Mouse (Mus musculus) lung, embryonic 14.5 days (tissue): ENCODE measurements around the gene 0610030E20Rik. TPM values are rescaled to one million over a fixed set of nuclear protein-coding genes. Genes with fewer than 3 reads are reported as not detected.

Experiments used
- ATAC-seq: fragments of 200-750 bp; cut with Nextera tagmentation; 2 replicates; pipeline ENCODE4 v1.8.0; 2017; ENCODE audit warnings: mild to moderate bottlenecking, moderate TSS enrichment, moderate library complexity; ENCODE audit not compliant: insufficient read depth
- DNase-seq: peaks from one replicate; pipeline ENCODE4 v3.0.0-alpha.2; 2015
- H3K27ac ChIP-seq: fragments of 300-500 bp; sonication (generic); 2 replicates; pipeline ENCODE4 v1.5.1; 2014; ENCODE audit warnings: low read depth, mild to moderate bottlenecking, moderate library complexity
- H3K27me3 ChIP-seq: fragments of 300-500 bp; sonication (generic); 2 replicates; pipeline ENCODE4 v1.6.1; 2014; ENCODE audit warnings: low read length, control low read depth; ENCODE audit not compliant: insufficient read depth
- H3K36me3 ChIP-seq: fragments of 300-500 bp; sonication (generic); 2 replicates; pipeline ENCODE4 v1.6.1; 2014; ENCODE audit warnings: control low read depth; ENCODE audit not compliant: insufficient read depth
- H3K4me1 ChIP-seq: fragments of 300-500 bp; sonication (generic); 2 replicates; pipeline ENCODE4 v1.6.1; 2014; ENCODE audit warnings: antibody characterized with exemption, control low read depth; ENCODE audit not compliant: insufficient read depth
- H3K4me2 ChIP-seq: fragments of 300-500 bp; sonication (generic); 2 replicates; pipeline ENCODE4 v1.6.1; 2014; ENCODE audit warnings: mild to moderate bottlenecking
- H3K4me3 ChIP-seq: fragments of 300-500 bp; sonication (generic); 2 replicates; pipeline ENCODE4 v1.5.1; 2014; ENCODE audit warnings: low read depth, low read length
- H3K9ac ChIP-seq: fragments of 300-500 bp; sonication (generic); 2 replicates; pipeline ENCODE4 v1.6.1; 2014
- H3K9me3 ChIP-seq: fragments of 300-500 bp; sonication (generic); 2 replicates; pipeline ENCODE4 v1.6.1; 2016; ENCODE audit warnings: low read depth, low read length, control low read depth
- CTCF ChIP-seq: IDR thresholded peaks from 2 replicates; pipeline ENCODE4 v1.5.1; 2016; ENCODE audit warnings: antibody characterized with exemption, low read depth
- WGBS: fragments of 180-500 bp; shearing (Covaris S2); extraction: QIAGEN DNeasy Blood & Tissue Kit; methylation state at CpG from one replicate; pipeline ENCODE4 v1.1.7; 2014; 5-methylcytosine and 5-hydroxymethylcytosine counted together
- polyA plus RNA-seq: library from polyadenylated mRNA; unstranded; fragments of >200 nt; fragmentation: Nextera tagmentation; extraction: Ambion mirVana; gene quantifications from 2 replicates; pipeline ENCODE4 v1.2.1, GENCODE M21; 2014

The 0610030E20Rik gene
- polyA plus RNA-seq, 1 experiment from 2014 or later: 25.5 TPM

DNA sequence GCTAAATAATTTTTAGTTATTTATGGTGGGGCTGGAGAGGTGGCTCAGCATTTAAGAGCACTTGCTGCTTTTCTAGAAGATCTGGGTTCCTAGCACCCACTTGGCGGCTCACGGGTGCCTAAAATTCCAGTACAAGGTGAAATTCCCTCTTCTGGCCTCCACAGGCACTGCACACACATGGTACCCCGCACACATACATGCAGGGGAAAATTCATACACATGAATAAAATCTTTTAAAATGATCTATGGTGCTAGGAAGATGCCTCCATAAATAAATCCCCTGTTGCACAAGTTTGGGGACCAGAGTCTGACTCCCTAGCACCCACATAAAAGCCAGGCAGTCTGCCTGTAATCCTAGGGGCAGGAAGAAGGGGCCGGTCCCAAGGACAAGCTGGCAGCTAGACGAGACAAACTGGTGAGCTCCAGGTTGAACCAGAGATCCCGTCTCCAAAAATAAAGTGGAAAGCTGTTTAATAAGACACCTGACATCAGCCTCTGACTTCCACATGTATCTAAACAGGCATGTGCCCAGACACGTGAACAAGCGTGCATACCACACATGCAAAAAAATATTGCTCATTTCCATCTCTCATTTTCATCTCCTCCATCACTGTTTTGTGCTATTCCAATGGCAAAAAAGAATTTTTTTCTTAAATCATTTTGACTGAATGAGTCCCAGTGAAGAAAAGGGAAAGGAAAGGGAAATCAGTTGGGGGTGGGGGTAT lies 31.6 kb downstream of the 0610030E20Rik start:
- whole genome bisulfite sequencing: 81% methylated on average over 8 of the region's 8 CpGs
- Histone ChIP-seq H3K4me2 (peak overlapping the region; percentile 73), H3K27ac (no peak overlapping the region)

DNA sequence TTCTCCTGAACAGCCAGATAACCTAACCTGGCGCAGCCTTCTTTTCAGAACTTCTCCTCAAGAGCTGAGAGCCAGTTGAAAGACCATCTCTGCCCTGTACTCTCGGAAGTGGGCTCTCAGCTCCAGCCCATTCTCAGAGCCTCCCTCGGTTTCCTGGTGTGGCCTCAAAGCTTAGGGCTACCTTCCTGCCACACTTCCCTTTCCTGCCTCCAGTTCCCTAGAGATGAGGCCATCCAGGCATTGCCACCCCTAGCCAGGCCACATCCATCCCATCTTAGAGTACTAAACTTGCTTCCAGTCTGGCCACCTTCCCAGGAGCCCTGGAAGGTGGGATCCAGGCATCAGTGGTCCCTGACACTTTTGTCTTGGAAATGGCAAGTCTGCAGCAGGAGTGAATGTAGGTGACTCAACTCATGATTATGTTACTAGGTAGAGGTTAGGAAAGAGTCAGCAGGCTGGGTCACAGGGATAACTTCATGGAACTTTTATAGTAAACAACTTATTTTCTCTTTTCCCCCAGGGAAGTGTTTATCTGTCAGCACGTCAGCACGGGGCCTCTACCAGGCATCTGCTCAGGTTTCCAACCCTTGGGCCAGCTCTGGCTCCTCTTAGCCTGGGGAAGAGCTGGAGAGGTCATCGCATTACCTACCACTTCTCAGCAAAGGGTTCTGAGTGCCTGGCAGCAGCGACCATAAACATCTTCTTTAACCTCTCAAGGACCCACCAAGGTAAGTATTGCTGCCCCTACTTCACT lies 32.4 kb downstream of the 0610030E20Rik start:
- H3K9me3 ChIP-seq: no peaks in the 10 kb centered on the region
- peak overlapping the region; percentile 73 for H3K4me2 ChIP-seq
- no peaks in the 10 kb centered on the region for H3K27me3 ChIP-seq
- H3K27ac ChIP-seq: peak overlapping the region; percentile 44; the same call in 1 of the 2 replicates
- H3K9ac ChIP-seq: peak overlapping the region; percentile 67
- peak; percentile 15 for DNase-seq
- peak; percentile 6; the same call in 1 of the 2 replicates for ATAC-seq
- no peaks in the 10 kb centered on the region for H3K36me3 ChIP-seq
- TF ChIP-seq CTCF: no peak
- peak overlapping the region; percentile 55 for H3K4me3 ChIP-seq
- 41% methylated on average over 7 of the region's 7 CpGs for WGBS
- H3K4me1 ChIP-seq: no peaks in the 10 kb centered on the region

More for the DNA sequence above, 31.6 kb downstream of the 0610030E20Rik start:
- ATAC-seq (no peak), DNase-seq (no peak)
- H3K4me3 ChIP-seq: peak overlapping the region; percentile 55; the same call in 1 of the 2 replicates
- no peaks in the 10 kb centered on the region for H3K36me3 ChIP-seq
- TF ChIP-seq CTCF: no peak
- H3K9me3 ChIP-seq: no peaks in the 10 kb centered on the region
- no peaks in the 10 kb centered on the region for H3K27me3 ChIP-seq
- no peak overlapping the region for H3K9ac ChIP-seq
- H3K4me1 ChIP-seq: peaks cover 7% of the 10 kb centered on the region; the same call in 1 of the 2 replicates

DNA sequence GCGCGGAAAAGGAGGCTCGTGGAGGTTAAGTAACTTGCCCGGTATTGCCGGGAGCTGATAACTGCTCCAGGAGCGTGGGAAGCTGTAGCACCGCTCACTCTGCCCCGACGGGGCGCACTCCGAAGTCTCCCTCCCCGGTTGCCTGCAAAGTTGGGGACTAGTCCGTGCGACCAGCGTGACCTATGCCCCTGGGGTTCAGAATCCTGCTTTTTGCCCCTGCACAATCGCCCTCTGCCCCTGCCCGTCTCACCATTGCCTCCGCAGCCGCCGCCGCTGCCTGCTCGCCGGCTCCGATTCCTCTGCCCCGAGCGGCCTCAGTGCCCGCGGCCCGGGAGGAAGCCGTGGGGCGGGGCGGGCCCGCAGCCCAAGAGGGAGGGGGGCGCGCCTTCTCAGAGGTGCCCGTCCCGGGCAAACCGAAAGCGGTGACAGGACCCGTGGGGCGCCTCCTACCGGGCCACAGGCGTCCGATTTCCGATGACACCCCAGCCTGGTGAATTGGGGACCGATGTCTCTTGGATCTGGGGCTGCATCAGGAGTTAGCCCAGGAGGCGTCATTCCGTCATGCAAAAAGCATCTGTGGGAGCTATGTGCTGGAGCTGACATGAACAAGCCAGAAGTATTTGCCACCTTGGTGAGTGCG lies 33.1 kb downstream of the 0610030E20Rik start, which contains the start of gene Vamp5:
Vamp5 (minus strand) TSS at position 338 of the 640 bp plus-strand sequence.
- peak within 1 kb of the TSS; percentile 67 for H3K9ac ChIP-seq
- WGBS: 1% methylated on average over 49 of the region's 49 CpGs
- ATAC-seq (peak; percentile 87), DNase-seq (peak; percentile 72)
- peak within 1 kb of the TSS; percentile 55 for H3K4me3 ChIP-seq
- H3K4me1 ChIP-seq: no peaks in the 10 kb centered on the region
- peaks cover 5% of the 10 kb centered on the region; the same call in 1 of the 2 replicates for H3K36me3 ChIP-seq
- no peaks in the 10 kb centered on the region for H3K27me3 ChIP-seq
- no peaks in the 10 kb centered on the region for H3K9me3 ChIP-seq
- peak within 1 kb of the TSS; percentile 44 for H3K27ac ChIP-seq
- H3K4me2 ChIP-seq: peak within 1 kb of the TSS; percentile 73
- TF ChIP-seq CTCF: peak; percentile 26

DNA sequence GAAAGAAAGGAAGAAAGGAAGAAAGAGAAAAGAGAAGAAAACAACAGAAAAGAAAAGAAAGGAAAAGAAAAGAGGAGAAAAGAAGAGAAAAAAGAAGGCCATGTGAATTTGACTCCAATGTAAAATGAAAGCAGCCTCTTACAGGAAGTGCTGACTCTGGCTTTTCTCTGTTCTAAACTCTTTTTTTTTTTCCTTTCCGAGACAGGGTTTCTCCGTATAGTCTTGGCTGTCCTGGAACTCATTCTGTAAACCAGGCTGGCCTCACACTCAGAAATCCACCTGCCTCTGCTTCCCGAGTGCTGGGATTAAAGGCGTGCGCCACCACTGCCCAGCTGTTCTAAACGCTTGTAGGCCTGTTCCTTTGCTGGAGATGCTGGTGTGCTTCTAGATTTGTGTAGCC lies 35.4 kb downstream of the 0610030E20Rik start:
- WGBS: 72% methylated on average over 6 of the region's 6 CpGs
- Histone ChIP-seq H3K36me3 (peaks cover 16% of the 10 kb centered on the region), H3K9me3 (no peaks in the 10 kb centered on the region), H3K9ac (no peak overlapping the region), H3K4me1 (no peaks in the 10 kb centered on the region), H3K4me3 (no peak overlapping the region), H3K27me3 (no peaks in the 10 kb centered on the region), H3K27ac (no peak overlapping the region), H3K4me2 (no peak overlapping the region)
- DNase-seq (no peak), ATAC-seq (no peak)
- TF ChIP-seq CTCF: no peak

DNA sequence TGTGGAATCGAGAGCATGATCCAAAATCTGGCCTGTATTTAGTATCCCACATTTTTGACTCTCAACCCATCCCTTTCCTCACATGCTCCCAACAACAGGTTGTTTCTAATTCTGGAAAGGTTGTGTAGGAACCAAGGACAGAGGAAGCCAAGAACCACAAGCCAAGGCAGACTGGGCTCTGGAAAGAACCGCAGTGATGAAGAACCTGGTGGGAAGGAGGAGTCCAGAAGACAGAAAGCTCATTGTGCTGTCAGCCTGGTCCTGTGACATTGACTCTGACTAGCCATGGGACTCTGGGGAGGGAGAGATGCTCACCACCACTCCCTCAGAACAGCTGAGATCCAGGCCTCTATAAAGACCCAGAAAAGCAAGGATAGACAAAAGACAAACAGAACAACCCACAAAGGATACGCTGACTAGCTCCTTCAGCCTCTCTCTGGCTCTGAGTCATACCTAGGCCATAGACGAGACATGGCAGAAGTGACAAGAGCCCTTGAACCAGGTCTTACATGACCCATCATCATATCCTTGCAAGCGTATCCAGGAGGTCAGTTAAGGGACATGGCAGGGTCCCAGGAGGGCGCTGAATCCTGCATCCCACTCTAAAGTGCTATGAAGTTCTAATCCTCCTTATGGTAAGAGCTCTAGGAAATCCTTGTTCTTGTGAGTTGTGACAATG lies 36.2 kb downstream of the 0610030E20Rik start:
- Histone ChIP-seq H3K4me2 (no peak overlapping the region), H3K4me1 (no peaks in the 10 kb centered on the region), H3K9me3 (no peaks in the 10 kb centered on the region), H3K36me3 (peaks cover 20% of the 10 kb centered on the region), H3K9ac (no peak overlapping the region), H3K4me3 (no peak overlapping the region), H3K27me3 (no peaks in the 10 kb centered on the region), H3K27ac (no peak overlapping the region)
- DNase-seq (no peak), ATAC-seq (no peak)
- WGBS: 80% methylated on average over 6 of the region's 6 CpGs
- no peak for TF ChIP-seq CTCF

- no peaks in the 10 kb centered on the region for H3K9me3 ChIP-seq
- no peaks in the 10 kb centered on the region for H3K27me3 ChIP-seq
- ATAC-seq (no peak), DNase-seq (no peak)
- H3K27ac ChIP-seq: no peak overlapping the region
- H3K36me3 ChIP-seq: peaks cover 26% of the 10 kb centered on the region
- H3K4me1 ChIP-seq: 0 out of 2 replicates have a peak, but pooled peaks cover 3% of the 10 kb centered on the region
- TF ChIP-seq CTCF: no peak
- WGBS: 92% methylated on average over 7 of the region's 7 CpGs
- no peak overlapping the region for H3K9ac ChIP-seq
- H3K4me2 ChIP-seq: no peak overlapping the region
- H3K4me3 ChIP-seq: no peak overlapping the region
Measured at GRCm38 (mm10) chr6:72383952-72384351, 36.8 kb downstream of the 0610030E20Rik start.
